Mouse (Mus musculus) CH12.LX (cell line): ENCODE measurements around the gene Pnp2. TPM values are rescaled to one million over a fixed set of nuclear protein-coding genes. Genes with fewer than 3 reads are reported as not detected.
A peak's percentile ranks its signal among the peaks of the same experiment; 100 is the strongest.
"Not testable (repeated sequence)": the region's sequence is repeated elsewhere in the genome, so short reads cannot be mapped to it uniquely, and the experiment has no call there.

Experiments used
- DNase-seq: peaks from one replicate; pipeline ENCODE4 v3.0.0-alpha.2; 2013; ENCODE audit errors: extremely low read depth
- H3K27ac ChIP-seq: 2 replicates; pipeline ENCODE4 v1.5.1; 2012; ENCODE audit warnings: low read depth, mild to moderate bottlenecking, control low read depth, moderate library complexity; ENCODE audit not compliant: insufficient read depth
- H3K27me3 ChIP-seq: replicated peaks from 2 replicates; pipeline ENCODE3; 2012; ENCODE audit warnings: inconsistent platforms
- H3K36me3 ChIP-seq, 2 experiments: replicated peaks in 1 of 2; 2 replicates each; pipeline versions ENCODE3 to v1.6.1; 2012; ENCODE audit warnings: inconsistent platforms in 1 of 2, low read length in 1 of 2, mild to moderate bottlenecking in 1 of 2, mixed read lengths in 1 of 2, moderate library complexity in 1 of 2; ENCODE audit not compliant: control insufficient read depth in 1 of 2, insufficient read depth in 1 of 2
- H3K4me1 ChIP-seq, 2 experiments: 2 replicates each; pipeline ENCODE4 v1.6.1; 2012; ENCODE audit warnings: inconsistent platforms in 1 of 2, moderate library complexity in 1 of 2; ENCODE audit not compliant: insufficient read depth in 2 of 2, control insufficient read depth in 1 of 2
- H3K4me2 ChIP-seq: 2 replicates; pipeline ENCODE4 v1.6.1; 2012; ENCODE audit warnings: low read depth, mild to moderate bottlenecking, control low read depth; ENCODE audit not compliant: poor library complexity, insufficient read depth, severe bottlenecking
- H3K4me3 ChIP-seq, 3 experiments: fragments of 150-350 bp in 1 of 3; sonication (generic) in 1 of 3; replicated peaks in 1 of 3; 2 replicates each; pipeline versions ENCODE3 to v1.5.1; 2011 to 2012; ENCODE audit warnings: low read depth in 2 of 3, low read length in 2 of 3, mild to moderate bottlenecking in 2 of 3, moderate library complexity in 2 of 3, control low read depth in 1 of 3, improper control_type of control experiment in 1 of 3, inconsistent platforms in 1 of 3, mixed read lengths in 1 of 3; ENCODE audit not compliant: poor library complexity in 1 of 3
- H3K79me2 ChIP-seq: replicated peaks from 2 replicates; pipeline ENCODE4 v1.6.1; 2012; ENCODE audit warnings: mild to moderate bottlenecking, moderate library complexity; ENCODE audit not compliant: control insufficient read depth, poor library complexity, insufficient read depth, severe bottlenecking; ENCODE audit errors: extremely low read depth
- H3K9ac ChIP-seq: 2 replicates; pipeline ENCODE4 v1.6.1; 2012; ENCODE audit warnings: low read depth, mild to moderate bottlenecking, control low read depth, moderate library complexity; ENCODE audit not compliant: insufficient read depth
- H3K9me3 ChIP-seq: replicated peaks from 2 replicates; pipeline ENCODE3; 2012; ENCODE audit warnings: low read length, inconsistent platforms, mixed read lengths
- BHLHE40 ChIP-seq: IDR thresholded peaks from 2 replicates; pipeline ENCODE4 v1.6.1; 2011; ENCODE audit warnings: mild to moderate bottlenecking, low read depth, low read length, improper control_type of control experiment
- CHD1 ChIP-seq: IDR thresholded peaks from 2 replicates; pipeline ENCODE4 v1.6.1; 2012; ENCODE audit warnings: low read depth, low read length, improper control_type of control experiment, inconsistent platforms
- ELF1 ChIP-seq: IDR thresholded peaks from 2 replicates; pipeline ENCODE4 v1.6.1; 2014; ENCODE audit warnings: low read depth, mild to moderate bottlenecking, inconsistent platforms, low read length, improper control_type of control experiment
- HCFC1 ChIP-seq: IDR thresholded peaks from 2 replicates; pipeline ENCODE4 v1.6.1; 2012; ENCODE audit warnings: low read depth, mild to moderate bottlenecking, inconsistent platforms, low read length, improper control_type of control experiment
- JUN ChIP-seq: IDR thresholded peaks from 2 replicates; pipeline ENCODE4 v1.6.1; 2011; ENCODE audit warnings: low read depth, mild to moderate bottlenecking, low read length, improper control_type of control experiment, moderate library complexity; ENCODE audit not compliant: insufficient read depth
- MAX ChIP-seq: IDR thresholded peaks from 2 replicates; pipeline ENCODE4 v1.6.1; 2011; ENCODE audit warnings: low read length, improper control_type of control experiment
- MEF2A ChIP-seq: IDR thresholded peaks from 2 replicates; pipeline ENCODE4 v1.6.1; 2014; ENCODE audit warnings: low read depth, mild to moderate bottlenecking, inconsistent platforms, low read length, improper control_type of control experiment, borderline replicate concordance
- MXI1 ChIP-seq: IDR thresholded peaks from 2 replicates; pipeline ENCODE4 v1.6.1; 2011; ENCODE audit warnings: mild to moderate bottlenecking, low read depth, low read length, improper control_type of control experiment
- MYC ChIP-seq: IDR thresholded peaks from 2 replicates; pipeline ENCODE4 v1.6.1; 2011; ENCODE audit warnings: low read depth, mild to moderate bottlenecking, improper control_type of control experiment, low read length
- NELFE ChIP-seq: IDR thresholded peaks from 2 replicates; pipeline ENCODE4 v1.6.1; 2011; ENCODE audit warnings: low read depth, low read length, improper control_type of control experiment
- POLR2A ChIP-seq: IDR thresholded peaks from 2 replicates; pipeline ENCODE4 v1.6.1; 2011; ENCODE audit warnings: low read depth, mild to moderate bottlenecking, improper control_type of control experiment, low read length
- POLR2AphosphoS2 ChIP-seq: IDR thresholded peaks from 2 replicates; pipeline ENCODE4 v1.6.1; 2011; ENCODE audit warnings: low read depth, low read length, improper control_type of control experiment
- SIN3A ChIP-seq: IDR thresholded peaks from 2 replicates; pipeline ENCODE4 v1.6.1; 2012; ENCODE audit warnings: low read length, improper control_type of control experiment, inconsistent platforms
- SMC3 ChIP-seq: IDR thresholded peaks from 2 replicates; pipeline ENCODE4 v1.6.1; 2011; ENCODE audit warnings: low read depth, low read length, improper control_type of control experiment
- TBP ChIP-seq: conservative IDR thresholded peaks from 2 replicates; pipeline ENCODE4 v1.6.1; 2011; ENCODE audit warnings: low read depth, low read length, improper control_type of control experiment
- TCF12 ChIP-seq: IDR thresholded peaks from 2 replicates; pipeline ENCODE4 v1.6.1; 2014; ENCODE audit warnings: low read depth, mild to moderate bottlenecking, inconsistent platforms, low read length, improper control_type of control experiment
- UBTF ChIP-seq: IDR thresholded peaks from 2 replicates; pipeline ENCODE4 v1.6.1; 2012; ENCODE audit warnings: low read depth, mild to moderate bottlenecking, inconsistent platforms, low read length, improper control_type of control experiment, moderate library complexity
- USF1 ChIP-seq: IDR thresholded peaks from 2 replicates; pipeline ENCODE4 v1.6.1; 2014; ENCODE audit warnings: low read depth, mild to moderate bottlenecking, inconsistent platforms, low read length, improper control_type of control experiment
- ZMIZ1 ChIP-seq: IDR thresholded peaks from 2 replicates; pipeline ENCODE4 v1.6.1; 2012; ENCODE audit warnings: low read depth, mild to moderate bottlenecking, inconsistent platforms, low read length, improper control_type of control experiment
- dilution Hi-C: fragments of 300-500 bp; cut with MboI; formaldehyde crosslinking; loops from 2 replicates; pipeline ENCODE4 v1.14.3; 2020; ENCODE audit warnings: low sequenced_read_pairs; ENCODE audit not compliant: extremely low pct_unique_long_range_greater_than_20kb, extremely low pct_ligation_motif_present
- in situ Hi-C: fragments of 300-500 bp; cut with MboI; formaldehyde crosslinking; loops from 3 replicates; pipeline ENCODE4 v1.14.3; 2019; ENCODE audit warnings: low sequenced_read_pairs, low pct_ligation_motif_present, low pct_unique_long_range_greater_than_20kb, mixed read lengths
- polyA plus RNA-seq: library from polyadenylated mRNA; unstranded; fragments of >175 nt; gene quantifications from 2 replicates; pipeline ENCODE4 v1.2.1, GENCODE M21; 2012; ENCODE audit warnings: low read depth; ENCODE audit not compliant: insufficient read length
- total RNA-seq, 2 experiments: library from RNA; depleted of rRNA; stranded (reverse); fragments of 300-350 nt in 1 of 2; fragments of >200 nt in 1 of 2; gene quantifications; 2 replicates each; pipeline ENCODE4 v1.2.3; 2012 to 2014

The Pnp2 gene
- total and polyA plus RNA-seq, 3 experiments = 0.21 TPM; not detected in 2

DNA sequence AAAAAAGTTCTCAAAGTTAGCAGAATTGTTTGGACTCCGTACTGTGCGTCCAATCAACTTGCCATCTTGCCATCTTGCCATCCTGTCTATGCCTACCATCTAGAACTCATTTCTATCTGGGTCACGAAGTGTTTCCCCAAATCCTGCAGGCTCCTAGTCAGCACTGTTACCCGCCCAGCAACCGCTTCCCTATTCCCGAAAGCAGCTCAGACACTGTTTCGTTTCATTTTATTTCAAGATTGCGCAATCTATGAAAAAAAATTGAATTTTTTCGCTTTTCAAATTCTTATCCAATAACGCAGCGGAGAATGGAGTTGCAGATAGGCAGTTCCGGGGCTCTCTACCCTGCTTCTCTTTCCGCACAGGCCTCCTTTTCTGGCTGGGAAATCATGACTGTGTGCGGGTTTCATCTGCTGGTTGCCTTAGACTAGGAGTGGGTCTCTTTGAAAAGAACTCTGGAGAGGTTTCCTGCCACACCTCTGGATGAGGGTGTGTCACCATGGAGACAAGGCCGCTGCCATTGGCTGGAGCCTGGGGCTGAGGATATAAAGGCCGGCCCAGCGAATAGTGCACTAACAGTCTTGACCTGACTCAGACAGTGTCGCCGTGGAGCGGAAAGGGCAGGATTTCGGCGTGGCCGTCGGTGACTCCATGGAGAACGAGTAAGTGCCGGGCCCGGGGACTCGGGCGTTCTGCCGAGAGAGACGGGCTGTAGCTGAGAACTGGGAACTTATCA, 11.7 kb upstream of the Pnp2 start, which contains the start of gene Gm49342:
Gene Gm49342, plus strand, starts transcription at position 586 of the 736 bp plus-strand sequence.
- peak within 1 kb of the TSS; percentile 56 for H3K27ac ChIP-seq
- H3K4me1 ChIP-seq = peaks cover 5 to 9% of the 10 kb centered on the region in 2 experiments; a peak in 3 of 4 replicates
- TF ChIP-seq SIN3A = peak; percentile 23
- TF ChIP-seq NELFE = peak; percentile 96
- no peak for TF ChIP-seq USF1
- TF ChIP-seq BHLHE40 = no peak
- TF ChIP-seq TBP = peak; percentile 97
- peak; percentile 1; the same call in 1 of the 2 replicates for TF ChIP-seq SMC3
- no peak for TF ChIP-seq CHD1
- peak; percentile 94 for TF ChIP-seq ZMIZ1
- TF ChIP-seq ELF1 = 0 out of 2 replicates have a peak, but pooled peaks have one; percentile 42
- peak; percentile 59 for TF ChIP-seq MXI1
- peak; percentile 41 for TF ChIP-seq HCFC1
- no peak for TF ChIP-seq JUN
- peak; percentile 68 for TF ChIP-seq TCF12
- peak; percentile 77; the same call in 1 of the 2 replicates for TF ChIP-seq POLR2AphosphoS2
- TF ChIP-seq POLR2A = peak; percentile 97
- no peaks in the 10 kb centered on the region for H3K27me3 ChIP-seq
- in situ Hi-C loops = no loop called here
- dilution Hi-C loops = no loop called here
- DNase-seq = peak; percentile 95
- H3K9me3 ChIP-seq = no peaks in the 10 kb centered on the region
- H3K79me2 ChIP-seq = peaks cover 6% of the 10 kb centered on the region
- peak within 1 kb of the TSS; percentile 89 for H3K4me2 ChIP-seq
- H3K9ac ChIP-seq = peak within 1 kb of the TSS; percentile 80
- peak within 1 kb of the TSS; percentile 53 to 96 (median 74) for H3K4me3 ChIP-seq
- peaks cover 4 to 8% of the 10 kb centered on the region in 2 experiments for H3K36me3 ChIP-seq

DNA sequence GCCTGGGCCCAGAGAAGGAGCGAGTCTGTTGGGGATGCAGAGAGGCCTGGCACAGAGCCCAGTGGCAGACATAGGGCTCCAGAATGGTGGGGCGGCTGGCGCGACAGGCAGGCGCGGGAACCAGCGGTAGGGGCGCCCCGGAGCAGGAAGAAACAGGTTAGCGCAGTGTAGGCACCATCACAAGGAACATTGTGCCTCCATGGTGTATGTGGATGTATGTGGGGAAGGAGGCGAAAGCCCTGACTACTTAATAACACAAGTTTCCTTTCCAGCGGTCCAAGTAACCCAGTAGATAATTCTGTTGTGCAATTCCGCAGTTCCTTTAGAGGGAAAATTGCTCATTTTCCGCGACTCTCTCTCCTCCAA, 11.1 kb upstream of the Pnp2 start:
- Histone ChIP-seq H3K27ac (peak overlapping the region; percentile 56), H3K4me3 (peak overlapping the region; percentile 53 to 96 (median 74)), H3K9ac (peak overlapping the region; percentile 80), H3K36me3 (peaks cover 9 to 12% of the 10 kb centered on the region in 2 experiments), H3K4me2 (peak overlapping the region; percentile 89; the same call in 1 of the 2 replicates)
- H3K79me2 ChIP-seq, H3K27me3 ChIP-seq, H3K4me1 ChIP-seq, dilution Hi-C loops, in situ Hi-C loops, H3K9me3 ChIP-seq: not testable (repeated sequence)
- TF ChIP-seq UBTF (peak; percentile 75; the same call in 1 of the 2 replicates), HCFC1 (peak; percentile 26; the same call in 1 of the 2 replicates), SMC3 (peak; percentile 0; the same call in 1 of the 2 replicates), MYC (0 out of 2 replicates have a peak, but pooled peaks have one; percentile 37), CHD1 (0 out of 2 replicates have a peak, but pooled peaks have one; percentile 43), NELFE (peak; percentile 7; the same call in 1 of the 2 replicates), MEF2A (peak; percentile 39; the same call in 1 of the 2 replicates), ZMIZ1 (peak; percentile 0; the same call in 1 of the 2 replicates), SIN3A (peak; percentile 67), MAX (0 out of 2 replicates have a peak, but pooled peaks have one; percentile 34)
- DNase-seq = peak; percentile 37
